Mouse (Mus musculus): ENCODE measurements at regions not wholly inside any gene's neighbourhood (a gene's known extent, or its start where the extent isn't known, plus 50 kb on each side); places are given as distances from the start of the nearest gene placed in this dataset.
A peak's percentile ranks its signal among the peaks of the same experiment; 100 is the strongest.

DNA sequence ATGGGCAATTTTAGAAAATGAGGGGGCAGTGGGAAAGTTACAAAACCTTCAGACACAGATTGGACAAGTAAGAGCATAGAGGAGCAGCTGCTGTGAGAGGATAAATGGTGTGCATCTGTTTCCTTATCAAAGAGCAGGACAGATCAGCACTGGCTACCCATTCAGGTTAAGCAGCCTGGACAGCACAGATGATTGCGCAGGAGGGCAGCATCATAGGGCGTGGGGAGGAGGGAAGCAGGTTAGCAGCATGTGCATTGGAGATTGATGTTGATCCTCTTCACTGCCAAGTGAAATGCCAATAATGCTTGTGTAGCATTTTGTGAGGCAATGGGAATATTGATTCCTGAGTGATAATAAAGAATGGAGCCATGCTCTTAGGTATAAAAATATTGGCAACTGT, 171.9 kb downstream of the Gm11232 start:
- TF ChIP-seq CTCF (IDR thresholded peaks at IDR 0.05; ENCODE audit: low read depth) (no peak), EP300 (optimal IDR thresholded peaks at IDR 0.05) (no peak)
- H3K36me3 ChIP-seq (ENCODE audit: control insufficient read depth, insufficient read depth, low read length), result no peaks in the 10 kb centered on the region
- no peaks in the 10 kb centered on the region for H3K9me3 ChIP-seq (ENCODE audit: control insufficient read depth, low read length)
- no peak overlapping the region for H3K27ac ChIP-seq (replicated peaks)
- DNase-seq (ENCODE audit: low spot score) (no peak), ATAC-seq (ENCODE audit: low FRiP score, low TSS enrichment) (no peak)
- no peak overlapping the region for H3K9ac ChIP-seq (ENCODE audit: low read length)
- H3K4me1 ChIP-seq (replicated peaks; ENCODE audit: control insufficient read depth, insufficient read depth), result no peaks in the 10 kb centered on the region
- no peaks in the 10 kb centered on the region for H3K27me3 ChIP-seq (ENCODE audit: control insufficient read depth, insufficient read depth, low read length)
- no peak overlapping the region for H3K4me3 ChIP-seq (ENCODE audit: low read depth, low read length)
- 81% methylated on average over 2 of the region's 2 CpGs for WGBS
- H3K4me2 ChIP-seq (replicated peaks; ENCODE audit: low read depth), result no peak overlapping the region

DNA sequence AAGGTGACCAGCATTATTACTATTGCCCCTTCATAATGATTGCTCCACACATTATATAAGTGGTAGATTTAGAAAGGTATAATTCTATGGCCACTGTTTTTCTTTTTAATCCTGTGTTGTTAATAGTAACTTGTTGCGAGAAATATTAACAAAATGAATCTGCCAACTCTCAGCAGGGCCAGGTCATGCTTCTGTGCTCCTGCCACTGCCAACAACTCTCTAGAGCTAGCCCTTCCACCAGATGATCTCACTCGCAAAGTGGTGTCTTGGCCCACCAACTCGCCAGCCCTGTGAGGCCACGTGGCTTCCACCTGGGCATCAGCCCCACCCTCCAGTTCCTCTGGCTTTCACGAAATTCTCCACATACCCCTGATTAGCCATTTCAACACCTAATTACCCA, 197.1 kb downstream of the Gm11232 start:
- no peak for TF ChIP-seq CTCF (IDR thresholded peaks at IDR 0.05; ENCODE audit: low read depth)
- no peak for TF ChIP-seq EP300 (optimal IDR thresholded peaks at IDR 0.05)
- Histone ChIP-seq H3K27me3 (ENCODE audit: control insufficient read depth, insufficient read depth, low read length) (no peaks in the 10 kb centered on the region), H3K4me2 (replicated peaks; ENCODE audit: low read depth) (no peak overlapping the region), H3K9me3 (ENCODE audit: control insufficient read depth, low read length) (no peaks in the 10 kb centered on the region), H3K36me3 (ENCODE audit: control insufficient read depth, insufficient read depth, low read length) (no peaks in the 10 kb centered on the region), H3K4me3 (ENCODE audit: low read depth, low read length) (no peak overlapping the region), H3K9ac (ENCODE audit: low read length) (no peak overlapping the region), H3K27ac (replicated peaks) (no peak overlapping the region), H3K4me1 (replicated peaks; ENCODE audit: control insufficient read depth, insufficient read depth) (no peaks in the 10 kb centered on the region)
- DNase-seq (ENCODE audit: low spot score) (no peak), ATAC-seq (ENCODE audit: low FRiP score, low TSS enrichment) (no peak)
- WGBS, result 83% methylated on average over 5 of the region's 5 CpGs

DNA sequence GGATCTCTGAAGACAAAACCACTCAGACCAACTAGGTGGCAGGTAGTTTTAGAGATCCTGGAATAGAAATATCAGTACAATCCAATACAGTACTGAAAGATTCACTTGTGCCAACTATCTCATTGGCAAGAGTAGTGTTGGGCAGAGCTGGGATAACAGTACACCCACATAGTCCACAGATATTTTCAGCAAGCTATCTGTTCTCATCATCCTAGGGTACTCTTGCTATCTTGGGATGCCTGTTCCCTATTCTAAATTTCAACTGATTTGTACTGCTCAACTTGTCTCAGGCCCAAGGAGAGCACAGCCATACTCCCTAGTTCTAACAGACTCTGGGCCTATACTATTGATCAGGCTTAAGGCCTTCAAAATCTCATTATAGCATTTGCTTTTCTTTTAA, 218.6 kb downstream of the Gm11232 start:
- no peak overlapping the region for H3K9ac ChIP-seq (ENCODE audit: low read length)
- DNase-seq (ENCODE audit: low spot score), result no peak

DNA sequence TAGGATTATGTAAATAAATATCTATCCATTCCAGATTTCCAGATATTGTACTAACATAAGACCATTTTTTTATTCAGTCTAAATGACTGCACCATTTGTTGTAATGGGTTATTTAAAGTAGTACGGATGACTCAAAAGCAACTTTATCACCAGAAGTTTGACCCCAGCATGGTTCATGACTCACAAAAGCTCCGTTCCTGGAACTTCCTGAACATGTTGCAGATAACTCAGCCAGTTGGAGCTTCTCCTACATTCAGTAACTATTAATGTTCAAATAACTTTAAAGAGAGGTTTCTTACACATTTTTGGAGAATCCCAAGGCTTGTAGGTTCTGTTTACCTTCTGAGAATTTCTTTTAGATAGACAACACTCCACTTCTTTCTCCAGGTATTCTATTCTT, 219.8 kb downstream of the Gm11232 start:
- no peak for TF ChIP-seq CTCF (IDR thresholded peaks at IDR 0.05; ENCODE audit: low read depth)
- no peak for TF ChIP-seq EP300 (optimal IDR thresholded peaks at IDR 0.05)
- H3K36me3 ChIP-seq (ENCODE audit: control insufficient read depth, insufficient read depth, low read length), result no peaks in the 10 kb centered on the region
- H3K27me3 ChIP-seq (ENCODE audit: control insufficient read depth, insufficient read depth, low read length), result no peaks in the 10 kb centered on the region
- no peak overlapping the region for H3K4me2 ChIP-seq (replicated peaks; ENCODE audit: low read depth)
- 32% methylated on average over 2 of the region's 2 CpGs for WGBS
- no peak overlapping the region for H3K4me3 ChIP-seq (ENCODE audit: low read depth, low read length)
- H3K27ac ChIP-seq (replicated peaks), result no peak overlapping the region
- H3K9me3 ChIP-seq (ENCODE audit: control insufficient read depth, low read length), result no peaks in the 10 kb centered on the region
- ATAC-seq (ENCODE audit: low FRiP score, low TSS enrichment) (0 out of 2 replicates have a peak, but pooled peaks have one; percentile 42), DNase-seq (ENCODE audit: low spot score) (peak; percentile 14)
- no peak overlapping the region for H3K9ac ChIP-seq (ENCODE audit: low read length)
- no peaks in the 10 kb centered on the region for H3K4me1 ChIP-seq (replicated peaks; ENCODE audit: control insufficient read depth, insufficient read depth)

More for the DNA sequence above, 218.6 kb downstream of the Gm11232 start:
- no peak for ATAC-seq (ENCODE audit: low FRiP score, low TSS enrichment)
- no peaks in the 10 kb centered on the region for H3K4me1 ChIP-seq (replicated peaks; ENCODE audit: control insufficient read depth, insufficient read depth)
- no peaks in the 10 kb centered on the region for H3K9me3 ChIP-seq (ENCODE audit: control insufficient read depth, low read length)
- H3K27me3 ChIP-seq (ENCODE audit: control insufficient read depth, insufficient read depth, low read length), result no peaks in the 10 kb centered on the region
- no peak overlapping the region for H3K27ac ChIP-seq (replicated peaks)
- H3K4me3 ChIP-seq (ENCODE audit: low read depth, low read length), result no peak overlapping the region
- no peak overlapping the region for H3K4me2 ChIP-seq (replicated peaks; ENCODE audit: low read depth)
- no peaks in the 10 kb centered on the region for H3K36me3 ChIP-seq (ENCODE audit: control insufficient read depth, insufficient read depth, low read length)
- no peak for TF ChIP-seq CTCF (IDR thresholded peaks at IDR 0.05; ENCODE audit: low read depth)
- no peak for TF ChIP-seq EP300 (optimal IDR thresholded peaks at IDR 0.05)

DNA sequence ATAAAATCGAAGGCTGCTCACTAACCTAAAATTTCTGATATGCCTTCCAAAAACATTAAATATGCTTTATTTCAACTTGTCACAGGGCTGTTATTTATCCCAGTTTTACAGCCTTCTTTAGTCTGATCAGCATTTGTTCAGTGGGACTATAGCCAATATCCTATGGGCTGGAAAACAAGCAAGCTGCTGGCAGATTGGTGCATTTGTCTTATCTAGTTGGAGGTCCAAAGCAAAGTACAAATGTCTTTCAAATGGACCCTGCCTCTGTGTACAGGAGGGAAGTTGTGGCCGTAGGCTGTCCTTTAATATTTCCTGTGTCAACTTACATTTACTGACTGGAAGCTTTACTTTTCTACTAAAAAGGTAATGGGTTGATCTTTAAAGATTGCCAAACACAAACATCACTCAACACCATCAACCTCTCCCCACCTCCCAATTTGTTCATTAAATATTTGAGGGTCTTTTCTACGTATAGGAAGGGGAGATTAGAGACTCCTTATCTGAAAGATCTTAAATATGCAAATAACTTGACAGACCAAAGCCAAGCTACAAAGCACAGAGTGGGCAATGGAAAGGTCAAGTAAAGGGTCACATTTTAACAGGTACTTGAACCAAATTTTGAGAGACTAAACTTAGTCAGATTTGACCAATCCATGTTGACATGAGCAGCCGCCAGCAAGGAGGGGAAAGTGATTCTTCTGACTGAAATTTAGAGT, 233.4 kb downstream of the Gm11232 start:
- no peaks in the 10 kb centered on the region for H3K4me1 ChIP-seq (replicated peaks; ENCODE audit: control insufficient read depth, insufficient read depth)
- no peak overlapping the region for H3K27ac ChIP-seq (replicated peaks)
- no peak overlapping the region for H3K9ac ChIP-seq (ENCODE audit: low read length)
- no peaks in the 10 kb centered on the region for H3K27me3 ChIP-seq (ENCODE audit: control insufficient read depth, insufficient read depth, low read length)
- ATAC-seq (ENCODE audit: low FRiP score, low TSS enrichment) (no peak), DNase-seq (ENCODE audit: low spot score) (no peak)
- WGBS, result 44% methylated on average over 4 of the region's 4 CpGs
- no peak overlapping the region for H3K4me3 ChIP-seq (ENCODE audit: low read depth, low read length)
- no peak for TF ChIP-seq EP300 (optimal IDR thresholded peaks at IDR 0.05)
- no peak for TF ChIP-seq CTCF (IDR thresholded peaks at IDR 0.05; ENCODE audit: low read depth)
- no peaks in the 10 kb centered on the region for H3K36me3 ChIP-seq (ENCODE audit: control insufficient read depth, insufficient read depth, low read length)
- no peak overlapping the region for H3K4me2 ChIP-seq (replicated peaks; ENCODE audit: low read depth)
- H3K9me3 ChIP-seq (ENCODE audit: control insufficient read depth, low read length), result no peaks in the 10 kb centered on the region

DNA sequence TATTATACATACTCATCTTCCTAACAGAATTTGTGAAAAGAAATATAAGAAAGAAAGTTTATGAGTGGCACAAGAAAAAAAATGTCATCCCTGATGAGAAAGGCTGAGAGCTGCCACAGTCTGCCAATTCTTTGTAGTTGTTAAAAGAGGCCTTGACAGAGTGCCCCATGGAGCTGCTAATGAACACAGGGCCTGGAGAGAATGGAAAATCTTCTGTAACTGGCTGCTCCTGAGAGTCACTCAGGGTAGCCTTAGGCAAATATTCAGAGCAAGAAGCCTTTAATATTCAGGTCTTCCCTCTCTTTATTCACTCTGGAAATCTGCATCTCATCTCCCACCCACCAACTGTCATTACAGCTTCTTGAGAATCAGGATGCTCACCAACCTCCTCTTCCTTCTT, 237.0 kb downstream of the Gm11232 start:
- H3K27me3 ChIP-seq (ENCODE audit: control insufficient read depth, insufficient read depth, low read length), result no peaks in the 10 kb centered on the region
- H3K36me3 ChIP-seq (ENCODE audit: control insufficient read depth, insufficient read depth, low read length), result no peaks in the 10 kb centered on the region
- H3K4me2 ChIP-seq (replicated peaks; ENCODE audit: low read depth), result no peak overlapping the region
- ATAC-seq (ENCODE audit: low FRiP score, low TSS enrichment), result no peak
- TF ChIP-seq CTCF (IDR thresholded peaks at IDR 0.05; ENCODE audit: low read depth) (no peak), EP300 (optimal IDR thresholded peaks at IDR 0.05) (no peak)
- no peak overlapping the region for H3K9ac ChIP-seq (ENCODE audit: low read length)
- no peak overlapping the region for H3K27ac ChIP-seq (replicated peaks)
- H3K9me3 ChIP-seq (ENCODE audit: control insufficient read depth, low read length), result no peaks in the 10 kb centered on the region
- H3K4me1 ChIP-seq (replicated peaks; ENCODE audit: control insufficient read depth, insufficient read depth), result no peaks in the 10 kb centered on the region
- no peak overlapping the region for H3K4me3 ChIP-seq (ENCODE audit: low read depth, low read length)
- no peak for DNase-seq (ENCODE audit: low spot score)
